Mouse (Mus musculus) spleen, postnatal 4 days (tissue): ENCODE results near the gene Pskh1.

ENCODE experiments used
- DNase-seq, 2 experiments: peaks; one replicate each; pipeline ENCODE4 v3.0.0; 2022; ENCODE audit warnings: low spot score in 2 of 2

Gene Pskh1

GRCm38 (mm10) chr8:105957813-105958212 is 57.6 kb downstream of the Pskh1 start:
- no peak for DNase-seq

GRCm38 (mm10) chr8:105959350-105959749 is 59.1 kb downstream of the Pskh1 start:
- no peak for DNase-seq

- peak in 1 of 2 experiments; percentile 60 for DNase-seq
Observed at GRCm38 (mm10) chr8:105961101-105961500, 60.9 kb downstream of the Pskh1 start.

GRCm38 (mm10) chr8:105961536-105961935 is 61.3 kb downstream of the Pskh1 start:
- no peak for DNase-seq

- peak in 1 of 2 experiments; percentile 58 for DNase-seq
Observed at GRCm38 (mm10) chr8:105964506-105965265, 64.4 kb downstream of the Pskh1 start.

- peak; percentile 62 to 83 for DNase-seq
Observed at GRCm38 (mm10) chr8:105965266-105965904, 65.1 kb downstream of the Pskh1 start.

GRCm38 (mm10) chr8:105965905-105966341 is 65.7 kb downstream of the Pskh1 start, which contains the start of gene Slc12a4:
TSS of gene Slc12a4 (minus strand) at chr8:105966097.
- peak; percentile 76 to 89 for DNase-seq

- DNase-seq: peak; percentile 61 to 73
Observed at GRCm38 (mm10) chr8:105966692-105967311, 66.6 kb downstream of the Pskh1 start.

- DNase-seq: no peak
Observed at GRCm38 (mm10) chr8:105969367-105969766, 69.1 kb downstream of the Pskh1 start.

- DNase-seq: no peak
Observed at GRCm38 (mm10) chr8:105971019-105971720, 70.9 kb downstream of the Pskh1 start.

GRCm38 (mm10) chr8:105975363-105975762 is 75.1 kb downstream of the Pskh1 start:
- no peak for DNase-seq

- DNase-seq: no peak
Observed at GRCm38 (mm10) chr8:105979325-105979724, 79.1 kb downstream of the Pskh1 start, which contains the start of gene Dpep3. TSS of gene Dpep3 (minus strand) at chr8:105979429.

- no peak for DNase-seq
Observed at GRCm38 (mm10) chr8:105981146-105981545, 80.9 kb downstream of the Pskh1 start.
